Mouse (Mus musculus): ENCODE results near the gene Gm10277.

DNA sequence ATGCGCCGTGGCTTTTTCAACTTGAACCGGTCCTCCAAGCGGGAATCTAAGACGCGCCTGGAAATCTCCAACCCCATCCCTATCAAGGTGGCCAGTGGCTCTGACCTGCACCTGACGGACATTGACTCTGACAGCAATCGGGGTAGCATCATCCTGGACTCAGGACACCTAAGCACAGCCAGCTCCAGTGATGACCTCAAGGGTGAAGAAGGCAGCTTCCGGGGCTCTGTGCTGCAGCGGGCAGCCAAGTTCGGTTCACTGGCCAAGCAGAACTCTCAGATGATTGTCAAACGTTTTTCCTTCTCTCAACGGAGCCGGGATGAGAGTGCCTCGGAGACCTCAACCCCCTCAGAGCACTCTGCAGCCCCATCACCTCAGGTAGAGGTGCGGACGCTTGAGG is 10.1 kb downstream of the Gm10277 start:
- no peak for TF ChIP-seq GATA1 (IDR thresholded peaks at IDR 0.05; ENCODE audit: low read length)
- no peak for TF ChIP-seq TAL1 (IDR thresholded peaks at IDR 0.05; ENCODE audit: low read length)

All from erythroblast, embryonic 14.5 days (primary cell).